Mouse (Mus musculus): ENCODE results near the gene Iqck.

DNA sequence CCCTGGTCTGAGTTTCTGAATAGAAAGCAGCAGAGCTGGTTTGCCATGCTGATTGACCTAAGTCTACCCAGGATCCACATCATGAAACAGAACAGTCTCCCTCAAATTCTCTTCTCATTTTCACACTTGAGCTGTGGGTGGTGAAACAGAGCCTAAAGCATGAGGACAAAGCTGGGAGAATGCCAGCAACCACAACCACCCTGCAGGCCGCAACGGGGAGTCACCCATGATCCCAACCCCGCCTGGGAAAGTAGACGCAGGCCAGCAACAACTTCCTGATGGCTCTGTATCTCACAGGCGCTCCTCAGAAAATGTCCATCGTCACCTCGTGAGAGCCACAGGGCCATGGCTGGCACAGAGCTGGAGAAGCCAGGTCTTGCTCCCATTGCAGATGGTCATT is 4.0 kb upstream of the Iqck start:
- TF ChIP-seq POLR2A (IDR thresholded peaks at IDR 0.05; ENCODE audit: control insufficient read depth, extremely low read depth, insufficient read depth, low read length, poor library complexity): no peak
- no peak for TF ChIP-seq CTCF (IDR thresholded peaks at IDR 0.05; ENCODE audit: borderline replicate concordance, control insufficient read depth, extremely low read depth, insufficient read depth, low read length, poor library complexity)
